Mouse (Mus musculus): ENCODE measurements at regions not wholly inside any gene's neighbourhood (a gene's known extent, or its start where the extent isn't known, plus 50 kb on each side); places are given as distances from the start of the nearest gene placed in this dataset.

DNA sequence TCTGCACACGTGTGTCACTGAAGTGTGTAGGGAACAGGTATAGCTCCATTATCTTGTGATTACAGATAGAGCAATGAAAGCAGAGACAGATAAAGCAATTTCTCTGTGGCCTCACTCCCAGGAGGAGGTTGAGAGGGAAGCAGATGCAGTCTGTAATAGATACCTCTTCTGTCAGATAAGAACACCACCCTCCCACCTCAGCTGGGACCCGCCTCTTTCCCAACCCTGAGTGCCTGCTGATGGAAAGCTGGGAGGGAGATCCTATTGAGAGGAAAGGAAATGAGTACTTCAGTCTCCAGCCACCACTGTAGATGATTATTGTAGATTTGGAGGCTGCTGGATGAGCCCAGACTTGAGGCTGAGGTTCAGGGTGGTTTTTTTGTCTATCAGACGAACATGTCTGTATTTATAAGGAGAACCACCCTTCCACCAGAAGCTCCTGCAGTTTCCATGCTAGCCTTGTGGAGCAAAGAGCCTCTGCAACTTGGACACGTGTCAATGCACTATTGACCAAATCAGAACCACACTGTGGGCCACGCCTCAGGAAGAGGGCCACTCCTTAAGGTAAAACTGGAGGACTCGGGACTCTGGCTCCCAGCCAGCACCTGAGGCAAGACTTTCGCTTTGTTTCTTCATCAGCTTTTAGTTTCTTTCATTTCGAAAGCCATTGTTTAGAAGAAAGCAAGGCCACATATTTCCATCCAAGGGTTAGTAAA is 55.3 kb upstream of the Plekha5 start:
- H3K4me1 ChIP-seq (ENCODE audit: control insufficient read depth, insufficient read depth, low read length) = no peaks in the 10 kb centered on the region
- no peak overlapping the region for H3K27ac ChIP-seq (ENCODE audit: insufficient read depth, low read depth, low read length)
- TF ChIP-seq POLR2A (IDR thresholded peaks at IDR 0.05; ENCODE audit: borderline replicate concordance, low read depth, low read length) (no peak), CTCF (IDR thresholded peaks at IDR 0.05; ENCODE audit: low read depth, low read length) (no peak)
- no peak overlapping the region for H3K4me3 ChIP-seq (ENCODE audit: insufficient read depth, low read length)

GRCm38 (mm10) chr6:140367303-140367702 is 56.6 kb upstream of the Plekha5 start:
- H3K27ac ChIP-seq (ENCODE audit: insufficient read depth, low read depth, low read length) = no peak overlapping the region
- TF ChIP-seq CTCF (IDR thresholded peaks at IDR 0.05; ENCODE audit: low read depth, low read length) (no peak), POLR2A (IDR thresholded peaks at IDR 0.05; ENCODE audit: borderline replicate concordance, low read depth, low read length) (no peak)
- H3K4me3 ChIP-seq (ENCODE audit: insufficient read depth, low read length) = no peak overlapping the region
- no peaks in the 10 kb centered on the region for H3K4me1 ChIP-seq (ENCODE audit: control insufficient read depth, insufficient read depth, low read length)

DNA sequence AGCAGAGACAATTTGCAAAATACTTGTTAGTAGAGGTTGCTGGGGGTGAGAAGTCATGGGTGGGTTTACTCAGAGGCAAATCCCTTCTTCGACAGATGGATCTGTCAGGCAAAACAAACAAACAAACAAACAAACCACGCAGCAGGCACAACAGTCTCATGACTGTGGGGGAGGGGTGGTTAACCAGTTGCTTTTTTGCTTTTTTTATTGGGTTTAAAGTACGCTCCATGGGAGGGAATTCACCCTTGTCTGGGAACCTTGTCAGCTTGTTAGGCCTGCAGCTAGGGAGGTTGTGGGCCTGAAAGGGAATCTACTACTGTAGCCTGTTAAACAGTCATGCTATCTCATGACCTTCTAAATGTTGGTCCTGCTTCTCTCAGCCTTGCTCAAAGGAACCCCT is 57.1 kb upstream of the Plekha5 start:
- TF ChIP-seq CTCF (IDR thresholded peaks at IDR 0.05; ENCODE audit: low read depth, low read length) (no peak), POLR2A (IDR thresholded peaks at IDR 0.05; ENCODE audit: borderline replicate concordance, low read depth, low read length) (no peak)
- Histone ChIP-seq H3K4me1 (ENCODE audit: control insufficient read depth, insufficient read depth, low read length) (no peaks in the 10 kb centered on the region), H3K4me3 (ENCODE audit: insufficient read depth, low read length) (no peak overlapping the region), H3K27ac (ENCODE audit: insufficient read depth, low read depth, low read length) (no peak overlapping the region)

DNA sequence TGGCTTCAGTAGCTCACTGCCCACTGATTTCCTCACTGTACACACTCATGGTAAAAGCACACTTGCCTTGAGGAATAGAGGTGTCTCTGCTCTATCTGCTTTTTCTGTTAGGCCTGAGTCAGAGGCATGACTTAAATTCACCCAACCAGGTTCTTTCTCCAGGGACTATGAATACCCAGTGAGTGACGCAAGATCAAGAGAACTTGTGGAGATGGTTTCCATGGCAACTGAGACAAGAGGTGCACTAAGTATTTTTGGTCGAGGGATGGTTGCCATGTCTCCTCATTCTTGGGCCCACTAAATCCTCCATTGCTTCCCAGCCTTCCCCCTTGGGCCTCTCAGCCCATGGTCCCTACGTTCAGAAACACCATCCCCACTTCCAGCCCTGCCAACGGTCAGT is 62.9 kb upstream of the Plekha5 start:
- Histone ChIP-seq H3K27ac (ENCODE audit: insufficient read depth, low read depth, low read length) (no peak overlapping the region), H3K4me1 (ENCODE audit: control insufficient read depth, insufficient read depth, low read length) (no peaks in the 10 kb centered on the region), H3K4me3 (ENCODE audit: insufficient read depth, low read length) (no peak overlapping the region)
- no peak for TF ChIP-seq CTCF (IDR thresholded peaks at IDR 0.05; ENCODE audit: low read depth, low read length)
- no peak for TF ChIP-seq POLR2A (IDR thresholded peaks at IDR 0.05; ENCODE audit: borderline replicate concordance, low read depth, low read length)

- H3K27ac ChIP-seq (ENCODE audit: insufficient read depth, low read depth, low read length) = no peak overlapping the region
- H3K4me1 ChIP-seq (ENCODE audit: control insufficient read depth, insufficient read depth, low read length) = no peaks in the 10 kb centered on the region
- no peak for TF ChIP-seq POLR2A (IDR thresholded peaks at IDR 0.05; ENCODE audit: borderline replicate concordance, low read depth, low read length)
- TF ChIP-seq CTCF (IDR thresholded peaks at IDR 0.05; ENCODE audit: low read depth, low read length) = no peak
- no peak overlapping the region for H3K4me3 ChIP-seq (ENCODE audit: insufficient read depth, low read length)
These were observed 66.0 kb upstream of the Plekha5 start for GRCm38 (mm10) chr6:140357901-140358300.

- Histone ChIP-seq H3K4me3 (ENCODE audit: insufficient read depth, low read length) (no peak overlapping the region), H3K27ac (ENCODE audit: insufficient read depth, low read depth, low read length) (no peak overlapping the region), H3K4me1 (ENCODE audit: control insufficient read depth, insufficient read depth, low read length) (no peaks in the 10 kb centered on the region)
- TF ChIP-seq POLR2A (IDR thresholded peaks at IDR 0.05; ENCODE audit: borderline replicate concordance, low read depth, low read length) (no peak), CTCF (IDR thresholded peaks at IDR 0.05; ENCODE audit: low read depth, low read length) (no peak)
These were observed 66.6 kb upstream of the Plekha5 start for GRCm38 (mm10) chr6:140357300-140357699.

GRCm38 (mm10) chr6:140354082-140354481 is 69.8 kb upstream of the Plekha5 start:
- TF ChIP-seq CTCF (IDR thresholded peaks at IDR 0.05; ENCODE audit: low read depth, low read length) = no peak
- TF ChIP-seq POLR2A (IDR thresholded peaks at IDR 0.05; ENCODE audit: borderline replicate concordance, low read depth, low read length) = no peak
- H3K4me1 ChIP-seq (ENCODE audit: control insufficient read depth, insufficient read depth, low read length) = no peaks in the 10 kb centered on the region

GRCm38 (mm10) chr6:140353610-140354009 is 70.2 kb upstream of the Plekha5 start:
- TF ChIP-seq POLR2A (IDR thresholded peaks at IDR 0.05; ENCODE audit: borderline replicate concordance, low read depth, low read length) (no peak), CTCF (IDR thresholded peaks at IDR 0.05; ENCODE audit: low read depth, low read length) (no peak)
- Histone ChIP-seq H3K4me3 (ENCODE audit: insufficient read depth, low read length) (no peak overlapping the region), H3K27ac (ENCODE audit: insufficient read depth, low read depth, low read length) (no peak overlapping the region), H3K4me1 (ENCODE audit: control insufficient read depth, insufficient read depth, low read length) (no peaks in the 10 kb centered on the region)

More at GRCm38 (mm10) chr6:140354082-140354481, 69.8 kb upstream of the Plekha5 start:
- Histone ChIP-seq H3K27ac (ENCODE audit: insufficient read depth, low read depth, low read length) (no peak overlapping the region), H3K4me3 (ENCODE audit: insufficient read depth, low read length) (no peak overlapping the region)

- Histone ChIP-seq H3K4me3 (ENCODE audit: insufficient read depth, low read length) (no peak overlapping the region), H3K27ac (ENCODE audit: insufficient read depth, low read depth, low read length) (no peak overlapping the region), H3K4me1 (ENCODE audit: control insufficient read depth, insufficient read depth, low read length) (no peaks in the 10 kb centered on the region)
- TF ChIP-seq CTCF (IDR thresholded peaks at IDR 0.05; ENCODE audit: low read depth, low read length) (no peak), POLR2A (IDR thresholded peaks at IDR 0.05; ENCODE audit: borderline replicate concordance, low read depth, low read length) (no peak)
These were observed 72.3 kb upstream of the Plekha5 start for GRCm38 (mm10) chr6:140351365-140352095.

DNA sequence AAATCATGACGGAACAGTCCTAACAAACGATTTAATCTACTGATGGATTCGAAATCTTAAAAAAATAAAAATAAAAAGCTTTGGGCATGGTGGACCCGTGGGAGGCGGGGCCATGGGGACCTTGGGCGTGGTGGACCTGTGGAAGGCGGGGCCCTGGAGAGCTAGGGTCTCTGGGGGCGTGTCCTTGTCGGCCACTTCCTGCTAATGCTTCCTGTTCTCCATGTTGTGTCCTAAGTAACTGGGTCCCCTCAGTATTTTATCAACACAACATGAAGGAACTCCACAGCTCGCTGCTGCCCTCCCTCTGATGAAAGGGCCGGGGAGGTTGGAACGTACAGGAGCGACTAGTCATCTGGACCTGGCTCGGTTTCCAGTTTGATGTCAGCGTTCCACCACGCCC is 75.3 kb upstream of the Plekha5 start:
- Histone ChIP-seq H3K4me1 (ENCODE audit: control insufficient read depth, insufficient read depth, low read length) (no peaks in the 10 kb centered on the region), H3K4me3 (ENCODE audit: insufficient read depth, low read length) (no peak overlapping the region), H3K27ac (ENCODE audit: insufficient read depth, low read depth, low read length) (no peak overlapping the region)
- TF ChIP-seq POLR2A (IDR thresholded peaks at IDR 0.05; ENCODE audit: borderline replicate concordance, low read depth, low read length) (no peak), CTCF (IDR thresholded peaks at IDR 0.05; ENCODE audit: low read depth, low read length) (no peak)

All from bone marrow macrophage, adult 2 months (primary cell).